Mouse (Mus musculus): Measurements from ENCODE around the gene Olfr920. TPM values are rescaled to one million over a fixed set of nuclear protein-coding genes. Genes with fewer than 3 reads are reported as not detected.

Gene Olfr920
- under 1 TPM; 0.05 to 0.10 TPM for total RNA-seq (2021)
- long read RNA-seq, experiment 1 = 0 reads
- long read RNA-seq, experiment 2 = 0 reads

DNA sequence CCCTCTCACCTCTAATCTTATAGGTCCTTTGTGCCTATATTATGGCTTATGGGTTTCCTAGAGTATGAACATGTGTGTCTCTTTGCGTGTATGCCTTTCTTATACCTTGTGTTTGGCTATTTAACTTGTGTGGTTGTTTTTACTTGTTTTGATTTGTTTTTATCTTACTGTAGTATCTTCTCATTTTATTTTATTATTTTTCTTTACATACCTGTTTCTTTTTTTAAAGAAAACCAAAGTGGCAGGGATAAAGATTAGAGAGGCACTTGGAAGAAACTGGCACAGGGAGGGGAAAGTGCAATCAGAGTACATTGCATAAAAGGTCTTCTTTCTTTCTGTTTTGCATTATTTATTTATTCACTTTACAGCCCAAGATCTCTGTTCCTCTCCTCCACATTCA lies at the start of gene Olfr920:
Gene Olfr920 (plus strand): TSS at position 301 of the 400 bp plus-strand sequence.
- no peak for TF ChIP-seq CTCF (conservative IDR thresholded peaks at IDR 0.05)

DNA sequence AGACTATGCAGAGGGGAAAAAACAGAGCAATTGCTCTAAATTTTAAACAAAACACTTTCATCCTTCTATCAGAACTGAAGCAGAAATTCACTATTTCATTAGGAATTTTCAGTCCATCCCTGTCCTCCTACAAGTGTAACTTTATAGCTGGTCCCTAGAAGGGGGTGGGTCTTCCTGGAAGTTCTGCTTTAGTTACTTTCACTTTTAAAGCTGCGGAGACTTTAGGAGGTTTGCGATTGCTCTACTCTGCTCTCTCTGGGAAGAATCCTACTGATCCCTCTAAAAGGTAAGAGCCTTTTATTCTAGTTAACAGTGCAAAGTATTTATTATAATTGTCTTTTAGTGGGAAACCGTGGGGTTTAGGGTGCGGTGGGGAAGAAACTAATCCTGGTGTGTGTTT lies 34.0 kb upstream of the Olfr920 start, which contains the start of gene Vwa5a:
Gene Vwa5a (plus strand): TSS at position 167 of the 400 bp plus-strand sequence.
- TF ChIP-seq CTCF (conservative IDR thresholded peaks at IDR 0.05) = no peak
- Histone ChIP-seq H3K27ac (peak within 1 kb of the TSS; percentile 67), H3K4me3 (peak within 1 kb of the TSS; percentile 62)
- DNase-seq (ENCODE audit: low spot score in 2 of 2) = peak; percentile 10 to 25

More for the DNA sequence above, at the start of gene Olfr920:
- DNase-seq (ENCODE audit: low spot score in 2 of 2) = no peak
- Histone ChIP-seq H3K27ac (no peak within 1 kb of the TSS), H3K4me3 (no peak within 1 kb of the TSS)

DNA sequence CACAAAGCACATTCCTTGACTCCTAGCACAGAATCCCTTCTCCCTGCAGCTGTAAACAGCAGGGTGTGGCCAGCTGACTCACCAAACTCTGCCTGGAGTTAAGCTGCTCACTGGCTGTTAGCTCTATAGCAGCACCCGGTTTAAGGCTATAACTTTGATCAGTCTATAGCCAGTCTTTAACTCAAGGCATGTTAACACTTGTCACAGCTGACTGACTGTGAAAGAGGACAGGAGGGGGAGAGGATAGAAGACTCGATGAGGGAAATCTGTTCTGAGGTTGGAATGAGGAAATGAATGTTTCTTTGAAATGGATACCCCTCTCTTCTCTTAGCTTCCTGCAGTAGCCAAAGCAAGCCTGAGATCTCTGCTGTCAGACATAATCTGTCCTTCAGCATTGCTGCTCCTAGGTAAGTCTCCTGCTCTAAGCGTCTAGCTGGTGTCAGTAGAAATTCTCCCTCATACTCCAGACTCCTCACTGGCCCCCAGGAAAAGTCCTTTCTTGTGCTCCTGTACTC lies 33.1 kb upstream of the Olfr920 start:
- DNase-seq (ENCODE audit: low spot score in 2 of 2) = no peak
- Histone ChIP-seq H3K27ac (peak overlapping the region; percentile 67; the same call in 1 of the 2 replicates), H3K4me3 (peak overlapping the region; percentile 62)
- no peak for TF ChIP-seq CTCF (conservative IDR thresholded peaks at IDR 0.05)

DNA sequence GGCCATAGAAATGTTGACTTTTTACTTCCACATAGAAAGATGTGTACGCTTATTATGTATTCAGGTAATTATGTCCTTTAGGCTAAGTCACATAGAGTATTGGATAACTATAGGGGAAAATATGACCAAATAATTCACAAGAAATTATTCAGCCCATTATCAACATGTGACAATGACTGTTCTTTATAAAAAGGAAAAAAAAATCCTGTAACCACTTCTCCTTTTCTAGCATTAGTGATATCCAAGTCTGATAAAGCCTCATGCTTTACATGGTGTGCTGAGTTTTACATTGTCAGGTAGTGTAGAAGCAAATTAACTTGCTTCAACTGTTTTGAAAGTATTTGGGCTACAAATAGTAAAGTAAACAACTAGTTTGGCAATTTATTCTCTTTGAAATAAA lies 28.1 kb upstream of the Olfr920 start:
- DNase-seq (ENCODE audit: low spot score in 2 of 2) = no peak
- TF ChIP-seq CTCF (conservative IDR thresholded peaks at IDR 0.05) = no peak
- Histone ChIP-seq H3K4me3 (no peak overlapping the region), H3K27ac (no peak overlapping the region)

DNA sequence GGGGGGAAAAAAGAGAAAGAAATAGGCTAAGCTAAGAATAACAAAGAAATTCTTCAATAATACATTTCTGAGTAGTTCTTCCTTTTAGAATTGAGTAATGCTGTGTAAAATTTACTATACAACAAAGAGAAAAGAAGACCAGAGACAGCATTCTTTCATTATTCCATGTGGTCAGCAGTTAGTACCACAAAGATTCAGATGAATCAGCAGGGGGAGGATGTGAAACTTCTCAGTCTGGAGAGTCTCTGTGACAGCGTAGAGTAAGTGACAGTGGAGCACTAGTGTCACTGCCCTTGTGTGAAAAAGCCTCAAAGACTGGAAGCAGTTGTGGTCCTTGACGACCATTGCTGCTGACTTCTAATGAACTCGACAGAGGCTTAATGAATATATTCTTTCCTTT lies 23.9 kb upstream of the Olfr920 start:
- no peak for DNase-seq (ENCODE audit: low spot score in 2 of 2)
- no peak for TF ChIP-seq CTCF (conservative IDR thresholded peaks at IDR 0.05)
- no peak overlapping the region for H3K4me3 ChIP-seq
- no peak overlapping the region for H3K27ac ChIP-seq

DNA sequence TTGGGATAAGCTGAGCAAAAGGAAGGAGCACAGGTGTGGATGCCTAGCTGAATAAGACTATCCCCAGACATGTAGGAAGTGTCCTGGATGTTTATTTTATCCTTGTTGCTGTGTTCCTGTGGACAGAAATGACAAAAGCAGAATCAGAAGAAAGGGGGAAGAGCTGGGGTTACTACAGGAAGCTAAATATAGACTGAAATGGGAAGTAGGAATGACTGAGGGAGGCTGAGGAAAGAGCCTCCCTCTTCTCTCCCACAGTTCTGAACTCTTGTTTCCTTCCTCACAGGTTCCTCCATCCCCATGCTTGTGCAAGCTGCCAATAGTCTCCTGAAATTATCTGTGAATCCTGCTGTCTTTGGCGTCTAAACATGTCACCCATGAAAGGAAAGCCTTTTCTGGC lies 10.7 kb upstream of the Olfr920 start:
- DNase-seq (ENCODE audit: low spot score in 2 of 2) = no peak
- Histone ChIP-seq H3K4me3 (no peak overlapping the region), H3K27ac (no peak overlapping the region)
- TF ChIP-seq CTCF (conservative IDR thresholded peaks at IDR 0.05) = no peak

DNA sequence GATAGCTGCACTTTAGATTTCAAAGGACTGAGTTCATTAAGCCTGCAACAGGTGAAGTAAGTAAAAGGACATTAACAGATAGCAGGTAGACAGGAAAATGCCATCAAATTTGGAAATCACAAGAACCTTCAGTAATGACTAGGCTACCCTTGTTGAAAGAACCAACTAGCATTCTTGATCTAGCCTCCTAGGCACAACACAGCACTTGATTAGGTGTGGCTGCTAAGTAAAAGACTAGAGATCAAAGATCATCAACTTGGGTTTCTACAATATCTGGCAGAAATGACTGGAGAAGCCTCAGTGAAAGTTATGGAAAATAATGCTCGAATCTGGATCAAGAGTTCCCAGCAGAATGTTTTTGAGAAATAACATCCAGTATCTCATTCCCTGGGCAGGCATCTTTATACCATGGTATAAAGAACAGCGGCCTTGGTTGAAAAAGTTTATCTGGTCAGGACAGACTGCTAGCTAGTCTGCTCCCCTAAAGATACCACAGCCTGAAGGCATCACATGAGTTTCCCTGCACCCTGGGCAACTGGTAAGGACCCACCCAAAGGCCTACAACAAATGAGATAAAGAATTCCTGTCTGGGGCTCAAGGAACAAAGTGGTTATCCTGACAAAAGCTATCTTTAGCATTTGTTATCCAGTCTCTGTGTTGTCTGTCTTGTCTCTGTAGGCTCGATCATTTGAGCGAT lies 7.3 kb upstream of the Olfr920 start:
- H3K4me3 ChIP-seq = no peak overlapping the region
- no peak for TF ChIP-seq CTCF (conservative IDR thresholded peaks at IDR 0.05)

DNA sequence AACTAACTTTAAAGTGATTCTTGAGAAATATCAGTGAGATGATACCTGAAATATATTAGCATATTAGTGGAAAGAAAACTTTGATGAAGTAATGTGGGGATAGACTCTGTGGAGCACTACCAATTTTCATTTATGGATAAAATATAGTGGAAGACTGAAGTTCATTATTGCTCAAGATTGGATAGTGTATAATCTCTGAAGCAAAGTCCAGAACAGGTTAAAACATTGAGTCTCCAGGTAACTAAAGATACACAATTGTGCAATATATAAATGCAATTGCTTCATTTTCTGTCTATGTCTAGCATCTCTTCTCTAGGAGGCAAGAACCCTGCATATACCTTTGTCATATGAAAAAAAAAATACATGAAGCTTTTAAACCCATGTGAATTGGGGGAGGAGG lies 20.7 kb downstream of the Olfr920 start, which contains the start of gene Olfr921:
Gene Olfr921 (plus strand): TSS at position 301 of the 400 bp plus-strand sequence.
- Histone ChIP-seq H3K27ac (no peak within 1 kb of the TSS), H3K4me3 (no peak within 1 kb of the TSS)
- no peak for DNase-seq (ENCODE audit: low spot score in 2 of 2)
- TF ChIP-seq CTCF (conservative IDR thresholded peaks at IDR 0.05) = no peak

More for the DNA sequence above, 7.3 kb upstream of the Olfr920 start:
- no peak overlapping the region for H3K27ac ChIP-seq
- DNase-seq (ENCODE audit: low spot score in 2 of 2) = no peak

DNA sequence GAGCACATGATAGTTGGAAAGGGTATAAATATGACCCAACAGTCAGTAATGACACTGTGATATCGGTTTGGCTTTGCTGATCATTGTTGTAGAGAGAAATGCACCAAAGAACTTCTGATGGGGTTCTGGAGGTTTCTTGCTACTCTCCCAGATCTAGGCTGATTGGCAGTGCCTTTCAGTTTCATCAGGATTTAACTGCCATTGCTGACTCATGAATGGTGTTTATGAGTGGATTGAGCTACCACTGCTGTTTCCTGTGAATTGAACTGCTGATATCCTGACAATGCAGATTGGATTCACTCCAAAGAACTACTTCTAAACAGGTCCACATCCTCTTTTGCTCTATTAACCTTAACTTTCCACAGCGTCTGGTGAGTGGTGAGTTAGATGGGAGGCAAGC lies 40.6 kb downstream of the Olfr920 start:
- H3K27ac ChIP-seq = no peak overlapping the region
- TF ChIP-seq CTCF (conservative IDR thresholded peaks at IDR 0.05) = no peak
- DNase-seq (ENCODE audit: low spot score in 2 of 2) = no peak
- H3K4me3 ChIP-seq = no peak overlapping the region

DNA sequence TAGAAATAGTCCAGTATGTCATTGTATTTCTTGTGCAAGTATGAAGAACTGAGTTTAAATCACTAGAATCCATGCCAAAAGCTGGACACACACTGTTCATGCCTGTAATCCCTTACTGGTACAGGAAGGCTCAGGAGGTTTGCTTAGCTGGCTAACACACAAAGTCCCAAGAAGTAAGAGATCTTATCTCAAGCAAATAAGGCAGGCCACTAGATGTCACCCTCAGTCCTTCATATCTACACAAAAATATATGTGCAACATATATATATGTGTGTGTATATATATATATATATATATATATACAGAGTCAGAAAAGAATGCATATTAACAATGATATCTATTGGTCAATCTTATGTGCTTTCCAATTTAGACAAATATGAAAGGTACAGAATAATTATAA lies 53.6 kb downstream of the Olfr920 start:
- no peak for DNase-seq (ENCODE audit: low spot score in 2 of 2)
- no peak overlapping the region for H3K27ac ChIP-seq
- TF ChIP-seq CTCF (conservative IDR thresholded peaks at IDR 0.05) = peak; percentile 66

More for the DNA sequence above, 53.6 kb downstream of the Olfr920 start:
- no peak overlapping the region for H3K4me3 ChIP-seq

Other genes with a start within 250 kb of the Olfr920 start
- gene Olfr911-ps1, start 230.7 kb upstream of the Olfr920 start, total RNA-seq (2021) = not detected
- not detected for gene Olfr910, start 214.4 kb upstream of the Olfr920 start, total RNA-seq (2021)
- not detected for gene Olfr912, start 172.1 kb upstream of the Olfr920 start, total RNA-seq (2021)
- gene Olfr913, start 159.5 kb upstream of the Olfr920 start, total RNA-seq (2021) = not detected
- not detected for gene Olfr914, start 147.2 kb upstream of the Olfr920 start, total RNA-seq (2021)
- gene Olfr916, start 92.4 kb upstream of the Olfr920 start, total RNA-seq (2021) = not detected
- gene Olfr917, start 86.5 kb upstream of the Olfr920 start, total RNA-seq (2021) = not detected
- gene Olfr918, start 77.7 kb upstream of the Olfr920 start, total RNA-seq (2021) = not detected
- gene Olfr919, start 48.6 kb upstream of the Olfr920 start, total RNA-seq (2021) = not detected
- 10 to 100 TPM in 1 of 2 experiments, 1 to 10 TPM in 1; 9.6 to 14.1 TPM for gene Vwa5a, start 34.0 kb upstream of the Olfr920 start, total RNA-seq (2021)
- gene Olfr921, start 20.8 kb downstream of the Olfr920 start, total RNA-seq (2021) = not detected
- not detected for gene Olfr922, start 62.3 kb downstream of the Olfr920 start, total RNA-seq (2021)
- gene Olfr923, start 74.2 kb downstream of the Olfr920 start, total RNA-seq (2021) = not detected
- not detected for gene Olfr924, start 92.2 kb downstream of the Olfr920 start, total RNA-seq (2021)
- not detected for gene Olfr26, start 102.8 kb downstream of the Olfr920 start, total RNA-seq (2021)
- not detected for gene Olfr926, start 124.8 kb downstream of the Olfr920 start, total RNA-seq (2021)
- gene Olfr930, start 177.5 kb downstream of the Olfr920 start, total RNA-seq (2021) = not detected
- gene Olfr933, start 220.0 kb downstream of the Olfr920 start, total RNA-seq (2021) = not detected
- not detected for gene Olfr934, start 236.0 kb downstream of the Olfr920 start, total RNA-seq (2021)
- not detected for gene Olfr935, start 247.4 kb downstream of the Olfr920 start, total RNA-seq (2021)